Mouse (Mus musculus) adrenal gland, adult (tissue): Measurements from ENCODE around the gene Cpb2.

ENCODE experiments used
- DNase-seq, 2 experiments: peaks; one replicate each; pipeline ENCODE4 v3.0.0; 2022 to 2023; ENCODE audit warnings: low spot score in 1 of 2; ENCODE audit not compliant: inconsistent age in 2 of 2

The Cpb2 gene

GRCm38 (mm10) chr14:75246024-75247000 is 4.2 kb downstream of the Cpb2 start:
- DNase-seq = no peak

GRCm38 (mm10) chr14:75250432-75250831 is 8.3 kb downstream of the Cpb2 start:
- DNase-seq = no peak

GRCm38 (mm10) chr14:75256521-75256920 is 14.4 kb downstream of the Cpb2 start:
- peak; percentile 36 to 65 for DNase-seq

GRCm38 (mm10) chr14:75269531-75269930 is 27.4 kb downstream of the Cpb2 start:
- DNase-seq = peak; percentile 86 to 89

- no peak for DNase-seq
Observed at GRCm38 (mm10) chr14:75279716-75280115, 37.6 kb downstream of the Cpb2 start.

- no peak for DNase-seq
Observed at GRCm38 (mm10) chr14:75280406-75280805, 38.3 kb downstream of the Cpb2 start.

- DNase-seq = no peak
Observed at GRCm38 (mm10) chr14:75283609-75284192, 41.6 kb downstream of the Cpb2 start.

GRCm38 (mm10) chr14:75284193-75284915 is 42.3 kb downstream of the Cpb2 start, which contains the start of gene Zc3h13:
Gene Zc3h13 (plus strand): TSS chr14:75284373.
- peak; percentile 96 to 99 for DNase-seq

- DNase-seq = no peak
Observed at GRCm38 (mm10) chr14:75301081-75301480, 59.0 kb downstream of the Cpb2 start.

- DNase-seq = no peak
Observed at GRCm38 (mm10) chr14:75303807-75304206, 61.7 kb downstream of the Cpb2 start.

- no peak for DNase-seq
Observed at GRCm38 (mm10) chr14:75307855-75308254, 65.8 kb downstream of the Cpb2 start.

- no peak for DNase-seq
Observed at GRCm38 (mm10) chr14:75309336-75309992, 67.4 kb downstream of the Cpb2 start.

- no peak for DNase-seq
Observed at GRCm38 (mm10) chr14:75314484-75314883, 72.4 kb downstream of the Cpb2 start.

GRCm38 (mm10) chr14:75318736-75319135 is 76.6 kb downstream of the Cpb2 start:
- no peak for DNase-seq

- no peak for DNase-seq
Observed at GRCm38 (mm10) chr14:75320269-75320668, 78.2 kb downstream of the Cpb2 start.

- DNase-seq = no peak
Observed at GRCm38 (mm10) chr14:75323354-75323753, 81.3 kb downstream of the Cpb2 start.

- no peak for DNase-seq
Observed at GRCm38 (mm10) chr14:75328062-75328461, 86.0 kb downstream of the Cpb2 start.

GRCm38 (mm10) chr14:75330621-75331020 is 88.5 kb downstream of the Cpb2 start:
- no peak for DNase-seq
